Mouse (Mus musculus) testis, postnatal 10 days (tissue): Measurements from ENCODE around the gene Telo2.
"Not testable (repeated sequence)": the region's sequence is repeated elsewhere in the genome, so short reads cannot be mapped to it uniquely, and the experiment has no call there.

Experiments
- DNase-seq: peaks from one replicate; pipeline ENCODE4 v3.0.0; 2021; ENCODE audit warnings: low spot score

Gene Telo2

GRCm38 (mm10) chr17:25115664-25116432, at the start of gene Telo2:
TSS of gene Telo2 (minus strand) at chr17:25115967.
- DNase-seq: peak; percentile 98

DNA sequence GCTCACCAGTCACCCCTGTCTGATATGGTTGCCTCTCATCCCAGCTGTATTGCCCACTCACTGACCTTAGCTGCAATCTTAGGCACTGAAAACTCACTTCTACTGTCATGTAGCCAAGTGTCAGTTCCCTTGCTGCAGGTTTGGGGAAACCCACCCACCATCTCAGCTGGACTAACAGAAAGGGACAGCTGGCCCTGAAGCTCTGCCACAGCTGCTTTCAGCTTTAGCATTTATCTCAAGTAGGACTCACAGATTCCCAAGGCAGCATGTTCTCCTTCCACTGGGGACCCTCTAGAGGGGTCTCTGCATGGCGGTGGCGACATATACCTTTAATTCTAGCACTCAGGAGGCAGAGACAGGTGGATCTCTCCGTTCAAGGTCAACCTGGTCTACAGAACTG, 49.0 kb upstream of the Telo2 start:
- DNase-seq: no peak

GRCm38 (mm10) chr17:25163387-25163786, 47.6 kb upstream of the Telo2 start:
- DNase-seq: no peak

DNA sequence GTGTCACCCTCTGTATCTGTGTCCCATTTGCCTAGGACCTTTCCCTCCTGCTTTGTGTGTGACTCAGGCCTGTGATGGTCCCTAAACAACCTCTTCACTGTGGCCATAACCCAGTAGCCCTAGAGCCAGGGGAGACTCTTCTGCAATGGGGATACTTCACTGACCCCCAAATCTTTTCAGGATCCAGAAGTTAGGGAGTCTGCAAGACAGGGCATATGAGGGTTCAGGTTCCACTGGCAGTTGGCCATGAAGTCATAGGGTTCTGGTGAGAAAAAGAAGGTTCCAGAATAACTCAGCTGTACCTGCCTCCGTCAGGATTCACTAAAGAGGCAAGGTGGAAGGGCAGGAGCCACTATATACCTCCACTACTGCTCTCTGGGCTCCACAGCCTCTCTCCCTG, 46.4 kb upstream of the Telo2 start, which contains the start of gene Ccdc154:
Gene Ccdc154 (plus strand): TSS at position 301 of the 400 bp plus-strand sequence.
- no peak for DNase-seq

GRCm38 (mm10) chr17:25139960-25140359, 24.2 kb upstream of the Telo2 start:
- DNase-seq: no peak

DNA sequence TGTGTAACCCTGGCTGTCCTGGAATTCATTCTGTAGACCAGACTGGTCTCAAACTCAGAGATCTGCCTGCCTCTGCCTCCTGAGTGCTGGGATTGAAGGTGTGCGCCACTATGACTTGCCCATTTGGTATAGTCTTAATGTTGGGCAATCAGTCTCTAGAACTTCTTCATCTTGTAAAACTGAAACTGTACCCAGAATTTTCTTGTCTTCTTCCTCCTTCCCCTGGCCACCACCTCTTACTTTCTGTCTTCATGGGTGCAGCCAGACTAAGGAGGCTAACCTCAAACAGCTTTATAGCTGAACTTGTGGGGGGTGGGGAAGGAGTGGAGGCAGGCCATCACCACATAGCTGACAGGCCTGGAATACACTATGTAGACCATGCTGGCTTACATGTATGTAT, 23.0 kb upstream of the Telo2 start:
- no peak for DNase-seq

- no peak for DNase-seq
Observed at GRCm38 (mm10) chr17:25135622-25136021, 19.9 kb upstream of the Telo2 start.

GRCm38 (mm10) chr17:25133275-25133698, 17.5 kb upstream of the Telo2 start, which contains the start of gene Clcn7:
TSS of gene Clcn7 (plus strand) at chr17:25133391.
- peak; percentile 95 for DNase-seq

GRCm38 (mm10) chr17:25130060-25130459, 14.3 kb upstream of the Telo2 start:
- DNase-seq: no peak

DNA sequence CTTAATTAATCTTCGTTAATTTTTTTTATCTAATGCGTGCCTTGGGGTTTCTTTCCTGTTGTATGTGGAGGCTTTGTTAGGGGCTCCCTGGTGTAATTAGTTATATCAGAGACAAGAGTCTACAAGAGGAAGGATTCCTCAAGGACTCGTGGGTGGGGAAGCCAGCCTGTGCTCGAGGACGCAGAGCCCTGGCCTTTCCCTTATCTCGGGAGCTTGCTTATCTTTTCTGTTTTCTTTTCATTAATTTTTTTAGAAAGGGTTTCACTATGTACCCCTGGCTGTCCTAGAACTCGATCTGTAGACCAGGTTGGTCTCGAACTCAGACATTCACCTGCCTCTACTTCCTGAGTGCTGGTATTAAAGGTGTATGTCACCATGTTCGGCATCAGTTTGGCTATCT, 11.9 kb upstream of the Telo2 start:
- no peak for DNase-seq

DNA sequence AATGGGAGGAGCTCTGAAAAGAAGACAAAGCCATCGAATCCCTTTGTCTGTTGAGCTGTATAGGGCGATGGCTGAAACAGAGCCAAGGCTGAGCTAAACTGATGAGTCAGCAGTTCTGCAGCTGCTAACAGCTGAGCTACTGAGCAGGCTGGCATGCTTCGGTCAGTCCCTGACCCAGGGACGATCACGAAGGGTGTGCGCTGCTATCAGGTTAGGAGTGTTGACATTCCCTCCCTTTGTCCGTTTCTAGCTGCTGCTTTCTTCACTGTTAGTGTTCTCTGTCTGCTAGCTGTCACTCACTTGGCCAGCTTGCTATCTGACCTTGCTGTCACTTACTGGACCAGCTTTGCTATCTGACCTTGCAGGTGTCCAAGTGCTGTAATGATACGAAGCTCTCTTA, 11.3 kb upstream of the Telo2 start:
- no peak for DNase-seq

DNA sequence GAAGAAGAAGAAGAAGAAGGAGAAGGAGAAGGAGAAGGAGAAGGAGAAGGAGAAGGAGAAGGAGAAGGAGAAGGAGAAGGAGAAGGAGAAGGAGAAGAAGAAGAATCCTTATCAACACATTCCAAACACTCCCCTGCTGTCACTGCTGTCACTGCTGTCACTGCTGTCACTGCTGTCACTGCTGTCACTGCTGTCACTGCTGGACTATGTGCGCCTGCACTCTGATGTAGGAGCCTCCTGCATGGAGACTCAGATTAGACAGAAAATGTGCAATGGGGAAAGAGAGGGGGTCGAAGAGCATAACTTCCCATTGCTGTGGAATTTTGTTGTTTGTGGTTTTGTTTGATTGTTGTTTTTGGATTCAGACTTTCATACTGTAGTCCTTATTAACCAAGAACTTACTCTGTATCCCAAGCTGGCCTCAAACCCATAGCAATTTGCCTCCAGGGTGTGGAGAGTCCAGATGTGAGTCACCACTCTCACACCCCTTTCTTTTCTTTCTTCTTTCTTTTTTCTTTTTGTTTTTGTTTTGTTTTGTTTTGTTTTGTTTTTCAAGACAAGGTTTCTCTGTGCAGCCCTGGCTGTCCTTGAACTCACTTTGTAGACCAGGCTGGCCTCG, 9.8 kb upstream of the Telo2 start:
- DNase-seq: not testable (repeated sequence)

GRCm38 (mm10) chr17:25123979-25124378, 8.2 kb upstream of the Telo2 start:
- no peak for DNase-seq

DNA sequence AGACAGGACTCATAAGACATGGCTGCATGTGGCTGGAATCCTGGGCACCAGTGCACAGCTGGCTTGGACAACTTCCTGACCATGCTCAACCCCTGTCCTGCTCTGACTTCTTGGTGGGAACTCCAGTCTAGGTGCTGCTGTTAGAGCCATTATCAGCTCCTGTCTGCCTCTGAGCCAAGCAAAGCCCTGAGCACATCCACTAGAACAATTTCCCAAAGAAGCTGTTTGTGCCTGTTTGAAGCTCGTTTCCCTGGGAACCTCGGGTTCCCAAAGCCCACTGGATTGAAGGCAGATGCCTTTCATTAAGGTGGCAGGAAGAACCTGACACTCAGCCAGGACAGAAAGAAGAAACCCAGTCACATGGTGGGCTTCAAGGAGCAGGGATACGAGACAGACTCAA, 4.6 kb upstream of the Telo2 start, which contains the start of gene Ptx4:
Gene Ptx4 (plus strand): TSS at position 355 of the 400 bp plus-strand sequence.
- DNase-seq: no peak

- DNase-seq: peak; percentile 69
Observed at GRCm38 (mm10) chr17:25117263-25117662, 1.5 kb upstream of the Telo2 start.

GRCm38 (mm10) chr17:25114908-25115645, 690 bp downstream of the Telo2 start:
- peak; percentile 67 for DNase-seq

GRCm38 (mm10) chr17:25112423-25112810, 3.4 kb downstream of the Telo2 start:
- no peak for DNase-seq

GRCm38 (mm10) chr17:25111739-25112422, 3.9 kb downstream of the Telo2 start:
- DNase-seq: no peak

- DNase-seq: no peak
Observed at GRCm38 (mm10) chr17:25111220-25111619, 4.5 kb downstream of the Telo2 start.

DNA sequence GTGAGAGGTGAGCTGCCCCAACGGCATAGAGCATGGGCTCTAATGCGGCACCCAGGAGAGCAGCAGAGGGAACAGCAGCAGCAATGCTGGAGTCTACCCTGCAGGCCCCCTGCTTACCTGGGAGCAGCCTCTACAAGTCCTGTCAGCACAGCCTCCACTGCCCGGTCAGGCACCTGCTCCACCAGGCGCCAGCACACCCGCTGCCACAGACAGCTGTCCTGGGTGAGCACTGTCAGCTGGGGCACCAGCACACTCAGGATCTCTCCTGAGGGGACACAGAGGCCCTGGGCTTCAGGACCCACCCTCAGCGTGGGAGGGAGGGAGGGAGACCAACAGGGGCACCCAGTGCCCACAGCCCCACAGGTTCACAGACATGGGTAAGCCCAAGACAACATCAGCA, 5.2 kb downstream of the Telo2 start:
- DNase-seq: no peak

DNA sequence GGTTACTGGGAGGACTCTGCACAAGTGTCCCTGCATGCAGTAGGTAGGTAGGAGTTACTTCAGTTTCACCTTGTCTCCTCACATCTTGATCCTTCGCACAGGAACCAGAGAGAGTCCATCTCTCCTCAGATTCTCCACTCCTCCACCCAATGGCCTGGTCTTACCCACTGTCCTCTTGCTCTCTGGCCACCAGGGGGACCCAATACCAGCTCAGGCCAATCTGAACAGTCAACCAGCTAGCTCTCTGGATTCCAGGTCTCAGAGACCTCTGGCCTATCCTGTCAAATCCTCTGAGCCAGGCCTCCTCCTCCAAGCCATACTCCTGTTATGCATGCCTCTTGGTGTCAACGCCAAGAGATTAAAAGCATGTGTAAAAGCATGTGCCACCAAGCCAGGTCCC, 6.2 kb downstream of the Telo2 start:
- peak; percentile 61 for DNase-seq

DNA sequence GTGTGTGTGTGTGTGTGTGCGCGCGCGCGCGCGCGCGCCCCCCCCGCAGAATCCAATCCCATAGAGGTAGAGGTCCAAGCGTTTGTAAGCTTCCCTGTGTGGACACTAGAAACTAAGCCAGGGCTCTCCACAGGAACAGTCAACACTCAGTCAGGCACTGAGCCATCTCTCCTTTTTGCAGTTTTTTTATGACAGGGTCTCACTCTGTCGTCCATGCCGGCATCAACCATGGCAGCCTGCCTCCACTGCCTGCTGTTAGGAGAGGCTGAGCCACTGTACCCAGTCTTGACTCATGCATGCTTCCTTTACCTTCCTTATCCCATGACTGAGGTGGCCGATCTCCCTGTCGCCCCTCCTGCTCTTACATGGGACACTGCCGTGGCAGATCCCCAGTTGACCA, 8.0 kb downstream of the Telo2 start:
- no peak for DNase-seq
